Mouse (Mus musculus) lung, postnatal 0 days (tissue): ENCODE measurements around the gene Lamp1.

Experiments
- CTCF ChIP-seq: IDR thresholded peaks from 2 replicates; pipeline ENCODE4 v1.5.1; 2016; ENCODE audit warnings: antibody characterized with exemption, mild to moderate bottlenecking
- EP300 ChIP-seq: IDR thresholded peaks from 2 replicates; pipeline ENCODE4 v1.6.1; 2016; ENCODE audit warnings: antibody characterized with exemption, mild to moderate bottlenecking, control low read depth

- TF ChIP-seq CTCF (no peak), EP300 (no peak)
These were observed 59.5 kb downstream of the Lamp1 start for GRCm38 (mm10) chr8:13218441-13218840.
